Mouse (Mus musculus) embryonic facial prominence, embryonic 15.5 days (tissue): ENCODE results near the gene Mrpl52. TPM values are rescaled to one million over a fixed set of nuclear protein-coding genes. Genes with fewer than 3 reads are reported as not detected.

Experiments
- ATAC-seq: fragments of 200-750 bp; cut with Nextera tagmentation; 2 replicates; pipeline ENCODE4 v1.8.0; 2017; ENCODE audit warnings: low read depth, moderate TSS enrichment; ENCODE audit not compliant: insufficient number of reproducible peaks, low FRiP score, low TSS enrichment
- H3K27ac ChIP-seq: fragments of 300-500 bp; sonication (generic); replicated peaks from 2 replicates; pipeline ENCODE4 v1.5.1; 2015; ENCODE audit warnings: mild to moderate bottlenecking, inconsistent platforms
- H3K27me3 ChIP-seq: fragments of 300-500 bp; sonication (generic); 2 replicates; pipeline ENCODE4 v1.6.1; 2015; ENCODE audit warnings: inconsistent platforms
- H3K36me3 ChIP-seq: fragments of 300-500 bp; sonication (generic); 2 replicates; pipeline ENCODE4 v1.6.1; 2015; ENCODE audit warnings: mild to moderate bottlenecking, inconsistent platforms
- H3K4me1 ChIP-seq: fragments of 300-500 bp; sonication (generic); 2 replicates; pipeline ENCODE4 v1.6.1; 2015; ENCODE audit warnings: inconsistent platforms
- H3K4me2 ChIP-seq: fragments of 300-500 bp; sonication (generic); replicated peaks from 2 replicates; pipeline ENCODE4 v1.6.1; 2015; ENCODE audit warnings: mild to moderate bottlenecking, inconsistent platforms
- H3K4me3 ChIP-seq: fragments of 300-500 bp; sonication (generic); replicated peaks from 2 replicates; pipeline ENCODE4 v1.5.1; 2015; ENCODE audit warnings: mild to moderate bottlenecking, inconsistent platforms
- H3K9ac ChIP-seq: fragments of 300-500 bp; sonication (generic); 2 replicates; pipeline ENCODE4 v1.6.1; 2015; ENCODE audit warnings: inconsistent platforms
- H3K9me3 ChIP-seq: fragments of 300-500 bp; sonication (generic); replicated peaks from 2 replicates; pipeline ENCODE4 v1.6.1; 2016; ENCODE audit warnings: inconsistent platforms
- WGBS: fragments of 180-500 bp; shearing (Covaris S2); methylation state at CpG from one replicate; pipeline ENCODE4 v1.1.7; 2015; 5-methylcytosine and 5-hydroxymethylcytosine counted together
- polyA plus RNA-seq: library from polyadenylated mRNA; unstranded; fragments of >200 nt; fragmentation: Nextera tagmentation; extraction: Ambion mirVana; gene quantifications from 2 replicates; pipeline ENCODE4 v1.2.1, GENCODE M21; 2015

The Mrpl52 gene
- polyA plus RNA-seq, 1 experiment from 2014 or later: 228 TPM

- Histone ChIP-seq H3K4me3 (no peak overlapping the region), H3K9ac (no peak overlapping the region), H3K4me1 (peaks cover 32% of the 10 kb centered on the region), H3K27me3 (peaks cover 12% of the 10 kb centered on the region; the same call in 1 of the 2 replicates), H3K9me3 (no peaks in the 10 kb centered on the region), H3K36me3 (no peaks in the 10 kb centered on the region), H3K4me2 (peak overlapping the region; percentile 44), H3K27ac (peak overlapping the region; percentile 68; the same call in 1 of the 2 replicates)
- 39% methylated on average over 2 of the region's 2 CpGs for WGBS
- ATAC-seq: no peak
These were observed 14.0 kb upstream of the Mrpl52 start for GRCm38 (mm10) chr14:54412629-54413170.

- Histone ChIP-seq H3K4me2 (peak overlapping the region; percentile 44), H3K27ac (peak overlapping the region; percentile 63), H3K4me1 (peaks cover 32% of the 10 kb centered on the region), H3K9me3 (no peaks in the 10 kb centered on the region), H3K36me3 (no peaks in the 10 kb centered on the region), H3K9ac (no peak overlapping the region), H3K4me3 (peak overlapping the region; percentile 30), H3K27me3 (peaks cover 12% of the 10 kb centered on the region; the same call in 1 of the 2 replicates)
- WGBS: 7% methylated on average over 18 of the region's 18 CpGs
- peak; percentile 64 for ATAC-seq
These were observed 12.6 kb upstream of the Mrpl52 start for GRCm38 (mm10) chr14:54413877-54414700.

- H3K27me3 ChIP-seq: peaks cover 12% of the 10 kb centered on the region; the same call in 1 of the 2 replicates
- H3K9ac ChIP-seq: no peak overlapping the region
- no peak overlapping the region for H3K4me2 ChIP-seq
- no peaks in the 10 kb centered on the region for H3K36me3 ChIP-seq
- no peak for ATAC-seq
- H3K4me1 ChIP-seq: peaks cover 27% of the 10 kb centered on the region
- H3K27ac ChIP-seq: no peak overlapping the region
- no peak overlapping the region for H3K4me3 ChIP-seq
- 30% methylated on average over 13 of the region's 13 CpGs for WGBS
- no peaks in the 10 kb centered on the region for H3K9me3 ChIP-seq
These were observed 11.3 kb upstream of the Mrpl52 start for GRCm38 (mm10) chr14:54415241-54416020.

DNA sequence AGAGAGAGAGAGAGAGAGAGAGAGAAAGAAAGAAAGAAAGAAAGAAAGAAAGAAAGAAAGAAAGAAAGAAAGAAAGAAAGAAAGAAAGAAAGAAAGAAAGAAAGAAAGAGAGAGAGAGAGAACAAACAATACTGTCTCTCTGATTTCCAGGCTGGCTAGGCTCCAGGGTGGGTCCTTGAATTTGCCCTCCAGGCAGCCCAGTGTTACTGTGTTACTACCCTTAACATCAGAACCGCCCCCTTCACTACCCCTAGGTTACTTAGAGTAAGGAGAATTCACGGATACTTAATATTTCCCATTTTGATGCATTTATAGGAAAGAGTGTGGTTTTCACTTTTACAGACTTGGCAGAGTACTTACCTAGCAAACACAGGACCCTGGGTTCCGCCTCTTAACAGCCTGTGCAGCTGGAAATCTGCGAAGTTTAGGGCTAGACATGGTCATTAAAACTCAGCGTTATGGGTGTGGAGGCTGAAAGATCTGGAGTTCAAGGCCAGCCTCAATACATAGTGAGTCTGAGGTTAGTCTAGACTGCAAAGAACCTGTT lies 10.4 kb upstream of the Mrpl52 start:
- peaks cover 12% of the 10 kb centered on the region; the same call in 1 of the 2 replicates for H3K27me3 ChIP-seq
- no peak overlapping the region for H3K27ac ChIP-seq
- no peaks in the 10 kb centered on the region for H3K9me3 ChIP-seq
- 40% methylated on average over 5 of the region's 5 CpGs for WGBS
- H3K9ac ChIP-seq: no peak overlapping the region
- ATAC-seq: no peak
- no peak overlapping the region for H3K4me3 ChIP-seq
- H3K4me1 ChIP-seq: peaks cover 27% of the 10 kb centered on the region
- no peaks in the 10 kb centered on the region for H3K36me3 ChIP-seq
- H3K4me2 ChIP-seq: no peak overlapping the region

GRCm38 (mm10) chr14:54416830-54417229 lies 9.9 kb upstream of the Mrpl52 start:
- Histone ChIP-seq H3K27ac (no peak overlapping the region), H3K36me3 (no peaks in the 10 kb centered on the region)
- no peak for ATAC-seq

GRCm38 (mm10) chr14:54417623-54418081 lies 9.1 kb upstream of the Mrpl52 start, which contains the start of gene Slc7a7:
TSS of gene Slc7a7 (minus strand) at chr14:54417780.
- H3K36me3 ChIP-seq: no peaks in the 10 kb centered on the region
- peaks cover 27% of the 10 kb centered on the region for H3K4me1 ChIP-seq
- peak within 1 kb of the TSS; percentile 25 for H3K4me2 ChIP-seq
- 0 out of 2 replicates have a peak within 1 kb of the TSS, but pooled peaks have one; percentile 8 for H3K4me3 ChIP-seq
- no peak within 1 kb of the TSS for H3K27ac ChIP-seq
- ATAC-seq: peak; percentile 27; the same call in 1 of the 2 replicates
- no peaks in the 10 kb centered on the region for H3K9me3 ChIP-seq
- H3K27me3 ChIP-seq: peaks cover 12% of the 10 kb centered on the region; the same call in 1 of the 2 replicates
- 6% methylated on average over 19 of the region's 19 CpGs for WGBS
- H3K9ac ChIP-seq: no peak within 1 kb of the TSS

More at GRCm38 (mm10) chr14:54416830-54417229, 9.9 kb upstream of the Mrpl52 start:
- no peak overlapping the region for H3K4me3 ChIP-seq
- H3K9ac ChIP-seq: no peak overlapping the region
- H3K27me3 ChIP-seq: peaks cover 12% of the 10 kb centered on the region; the same call in 1 of the 2 replicates
- no peaks in the 10 kb centered on the region for H3K9me3 ChIP-seq
- H3K4me1 ChIP-seq: peaks cover 27% of the 10 kb centered on the region
- WGBS: 60% methylated on average over 4 of the region's 4 CpGs
- no peak overlapping the region for H3K4me2 ChIP-seq

- H3K27me3 ChIP-seq: peaks cover 7% of the 10 kb centered on the region; the same call in 1 of the 2 replicates
- H3K27ac ChIP-seq: no peak overlapping the region
- no peak overlapping the region for H3K4me3 ChIP-seq
- no peaks in the 10 kb centered on the region for H3K36me3 ChIP-seq
- H3K9ac ChIP-seq: no peak overlapping the region
- no peak for ATAC-seq
- H3K4me2 ChIP-seq: no peak overlapping the region
- 72% methylated on average over 2 of the region's 2 CpGs for WGBS
- H3K9me3 ChIP-seq: no peaks in the 10 kb centered on the region
- H3K4me1 ChIP-seq: peaks cover 7% of the 10 kb centered on the region; the same call in 1 of the 2 replicates
These were observed 5.7 kb upstream of the Mrpl52 start for GRCm38 (mm10) chr14:54421014-54421413.

DNA sequence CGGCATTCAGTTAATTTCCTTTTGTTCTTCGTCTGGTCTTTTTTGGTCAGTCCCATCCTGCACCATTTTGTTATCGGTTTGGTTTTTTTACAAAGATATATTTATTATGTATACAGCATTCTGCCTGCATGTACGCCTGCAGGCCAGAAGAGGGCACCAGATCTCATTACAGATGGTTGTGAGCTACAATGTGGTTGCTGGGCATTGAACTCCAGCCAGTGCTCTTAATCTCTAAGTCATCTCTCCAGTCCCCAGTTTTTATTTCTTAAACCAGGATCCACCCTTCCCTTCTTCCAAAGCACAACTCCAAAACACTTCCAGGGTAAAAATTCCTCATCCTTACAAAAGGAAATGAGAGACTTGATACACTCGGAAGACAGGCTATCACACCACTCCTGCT lies 3.3 kb upstream of the Mrpl52 start:
- peaks cover under 1% of the 10 kb centered on the region; the same call in 1 of the 2 replicates for H3K36me3 ChIP-seq
- no peak for ATAC-seq
- no peak overlapping the region for H3K4me2 ChIP-seq
- H3K27me3 ChIP-seq: no peaks in the 10 kb centered on the region
- no peak overlapping the region for H3K9ac ChIP-seq
- WGBS: 68% methylated on average over 5 of the region's 5 CpGs
- no peaks in the 10 kb centered on the region for H3K9me3 ChIP-seq
- H3K4me1 ChIP-seq: peaks cover 9% of the 10 kb centered on the region
- no peak overlapping the region for H3K27ac ChIP-seq
- no peak overlapping the region for H3K4me3 ChIP-seq

- H3K27me3 ChIP-seq: no peaks in the 10 kb centered on the region
- H3K9ac ChIP-seq: no peak overlapping the region
- no peaks in the 10 kb centered on the region for H3K9me3 ChIP-seq
- H3K27ac ChIP-seq: no peak overlapping the region
- WGBS: 76% methylated on average over 1 of the region's 1 CpGs
- H3K4me2 ChIP-seq: no peak overlapping the region
- peaks cover 5% of the 10 kb centered on the region; the same call in 1 of the 2 replicates for H3K36me3 ChIP-seq
- H3K4me3 ChIP-seq: no peak overlapping the region
- peaks cover 15% of the 10 kb centered on the region for H3K4me1 ChIP-seq
- ATAC-seq: no peak
These were observed 2.1 kb upstream of the Mrpl52 start for GRCm38 (mm10) chr14:54424634-54425033.

DNA sequence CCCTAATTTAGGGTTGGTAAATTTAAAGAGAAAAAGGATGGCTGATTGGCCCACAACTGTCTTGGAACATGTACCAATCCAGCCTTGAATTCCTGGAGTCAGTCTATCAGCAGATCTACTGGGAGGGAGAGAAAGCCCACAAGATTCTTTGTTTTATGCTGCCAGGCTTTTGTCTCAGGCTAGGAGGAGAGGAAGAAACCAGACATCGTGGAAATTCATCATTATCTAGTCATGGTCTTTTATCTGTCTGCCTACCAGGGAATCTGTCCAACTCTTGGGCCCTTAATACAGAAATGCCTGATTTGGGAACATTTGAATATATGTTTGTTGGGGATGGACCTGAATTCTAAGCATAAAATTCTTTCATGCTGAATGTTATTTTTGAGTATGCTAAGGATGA lies 1.2 kb upstream of the Mrpl52 start:
- Histone ChIP-seq H3K4me3 (0 out of 2 replicates have a peak overlapping the region, but pooled peaks have one; percentile 73), H3K4me2 (no peak overlapping the region), H3K27me3 (no peaks in the 10 kb centered on the region), H3K4me1 (peaks cover 24% of the 10 kb centered on the region), H3K36me3 (peaks cover 5% of the 10 kb centered on the region; the same call in 1 of the 2 replicates), H3K9me3 (no peaks in the 10 kb centered on the region), H3K9ac (no peak overlapping the region), H3K27ac (no peak overlapping the region)
- 89% methylated on average over 1 of the region's 1 CpGs for WGBS
- no peak for ATAC-seq
